Mouse (Mus musculus) activated CD4-positive, CD25-positive, alpha-beta regulatory T cell, adult 4 months (primary cell): ENCODE data around the gene Med9. TPM values are rescaled to one million over a fixed set of nuclear protein-coding genes. Genes with fewer than 3 reads are reported as not detected.

ENCODE experiments used
- ATAC-seq: one replicate; pipeline ENCODE4 v1.8.0; 2017
- polyA plus RNA-seq, 2 experiments: library from polyadenylated mRNA; unstranded; fragments of 100-300 nt; shearing (Covaris generic); gene quantifications; one replicate each; pipeline ENCODE4 v1.2.1; 2017

Gene Med9
- polyA plus RNA-seq, 2 experiments from 2014 or later, result 7.0 to 7.9 TPM

DNA sequence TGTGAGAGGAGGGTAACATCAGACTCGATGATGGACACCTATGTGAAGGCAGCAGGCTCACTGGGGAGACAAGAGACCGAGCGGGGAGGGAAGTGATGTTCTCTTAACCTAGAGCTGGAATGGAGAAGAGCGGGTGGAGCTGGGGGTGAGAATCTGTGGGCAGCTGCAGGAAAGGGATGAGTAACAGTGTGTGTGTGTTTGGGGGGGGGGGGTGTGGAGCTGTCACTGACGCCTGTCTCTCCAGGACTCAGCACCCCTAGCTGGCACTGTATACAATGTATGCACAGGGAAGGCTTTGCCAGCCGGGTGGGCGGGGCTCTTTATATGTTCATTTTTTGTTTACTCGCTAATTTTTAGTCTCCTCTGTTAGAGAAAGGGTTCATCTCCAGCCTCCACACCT lies 55.8 kb downstream of the Med9 start:
- no peak for ATAC-seq

- ATAC-seq, result no peak
Measured at GRCm38 (mm10) chr11:60004716-60005115, 56.7 kb downstream of the Med9 start.

- ATAC-seq, result no peak
Measured at GRCm38 (mm10) chr11:60005866-60006265, 57.9 kb downstream of the Med9 start.

DNA sequence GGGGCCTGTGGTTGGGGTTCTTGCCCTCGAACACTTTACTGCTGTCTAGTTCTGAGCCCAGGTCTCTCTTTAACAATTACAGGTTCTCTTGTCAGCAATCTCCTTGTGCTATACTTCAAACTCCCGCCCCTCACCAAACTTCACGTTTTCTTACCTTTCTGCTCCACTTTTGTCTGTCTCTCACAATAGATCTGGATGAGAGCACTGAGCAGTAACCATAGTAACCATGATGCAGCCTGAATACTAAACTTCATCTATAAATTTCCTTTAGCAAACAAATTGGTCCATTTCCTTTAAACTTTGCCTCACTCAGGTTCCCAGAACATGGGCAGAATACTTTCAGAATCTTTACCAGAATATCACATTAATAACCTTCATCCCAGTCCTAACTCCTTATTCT lies 61.4 kb downstream of the Med9 start:
- no peak for ATAC-seq

DNA sequence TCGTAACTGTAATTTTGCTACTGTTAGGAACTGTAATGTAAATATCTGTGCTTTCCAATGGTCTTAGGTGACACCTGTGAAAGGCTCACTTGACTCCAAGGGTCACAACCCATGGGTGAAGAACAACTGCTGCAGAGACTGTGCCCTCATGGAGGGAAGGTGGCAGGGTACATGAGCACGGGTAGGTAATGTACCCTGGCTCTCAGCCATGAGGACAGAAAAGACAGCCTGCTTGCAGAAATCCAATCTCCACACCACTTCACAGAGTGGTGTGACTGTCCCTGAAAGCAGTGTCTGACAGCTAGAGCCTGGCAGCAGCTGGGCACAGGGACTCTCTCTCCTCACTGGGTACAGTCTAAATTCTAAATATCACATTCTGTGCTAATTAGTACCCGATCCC lies 63.5 kb downstream of the Med9 start:
- ATAC-seq, result no peak

Other genes with a start within 250 kb of the Med9 start
- not detected for gene Pld6, start 160.6 kb upstream of the Med9 start, polyA plus RNA-seq
- 10 to 100 TPM; 18.2 to 28.7 TPM for gene Flcn, start 138.2 kb upstream of the Med9 start, polyA plus RNA-seq
- gene Nt5m, start 108.8 kb upstream of the Med9 start, polyA plus RNA-seq, result 1 to 10 TPM; 8.7 to 8.8 TPM
- 100 to 1,000 TPM in 1 of 2 experiments, 10 to 100 TPM in 1; 95.7 to 102 TPM for gene Cops3, start 108.4 kb upstream of the Med9 start, polyA plus RNA-seq
- under 1 TPM; 0.20 to 0.29 TPM for gene Rasd1, start 16.7 kb downstream of the Med9 start, polyA plus RNA-seq
- gene Pemt, start 98.3 kb downstream of the Med9 start, polyA plus RNA-seq, result 1 to 10 TPM; 1.5 to 2.1 TPM
- 10 to 100 TPM in 1 of 2 experiments, 1 to 10 TPM in 1; 7.6 to 11.3 TPM for gene Rai1, start 156.8 kb downstream of the Med9 start, polyA plus RNA-seq